In genomic region chr3:146583908-146584307, GRCm38 (mm10) we compare ENCODE assay signal across 17 mouse cellular contexts. TPM values are rescaled to one million over a fixed set of nuclear protein-coding genes. Genes with fewer than 3 reads are reported as not detected.
DNase-seq lines count a peak whose midpoint lies in the region; ATAC-seq and TF ChIP-seq lines count a peak whose summit lies in the region.
"Had no signal": no experiment of that assay in that cellular context is flagged by ENCODE, and none has a peak within 500 bp of the region (broad histone marks: within the 10 kb centered on the region; RNA-seq: fewer than 3 reads in every experiment).

No protein-coding gene starts in this region.

- no peaks in the 10 kb centered on the region for H3K4me1 ChIP-seq in heart, postnatal 0 days (ENCODE audit: control insufficient read depth, insufficient read depth)
- H3K4me1 ChIP-seq in heart, adult 2 months (ENCODE audit: control insufficient read depth, insufficient read depth, low read length) = no peaks in the 10 kb centered on the region; the same call in 1 of the 2 replicates
- H3K4me1 ChIP-seq in embryonic facial prominence, embryonic 15.5 days = no peaks in the 10 kb centered on the region
- H3K4me1 ChIP-seq in hindbrain, embryonic 10.5 days (replicated peaks) = no peaks in the 10 kb centered on the region
- H3K4me1 ChIP-seq: kidney, embryonic 15.5 days; lung, embryonic 15.5 days; midbrain, embryonic 15.5 days; neural tube, embryonic 15.5 days had no signal

- no peaks in the 10 kb centered on the region for H3K79me2 ChIP-seq in heart, adult 2 months (replicated peaks; ENCODE audit: control insufficient read depth, insufficient read depth, low read length)

- no peak for DNase-seq in heart, postnatal 0 days (ENCODE audit: low spot score)
- DNase-seq in heart, adult 2 months = no peak
- DNase-seq in T-cell, adult 2 months (ENCODE audit: low spot score) = peak; percentile 14
- DNase-seq in skeletal muscle tissue, adult 2 months (ENCODE audit: low read depth, low spot score) = peak; percentile 13
- no peak for DNase-seq in hindbrain, embryonic 10.5 days (ENCODE audit: low spot score)
- DNase-seq: gastrocnemius, postnatal 25 days; layer of hippocampus, postnatal 36 days; right cerebral cortex, postnatal 14 days had no signal

- no peak overlapping the region for H3K9ac ChIP-seq in heart, postnatal 0 days (replicated peaks; ENCODE audit: low read depth, low read length)
- H3K9ac ChIP-seq in heart, adult 2 months (ENCODE audit: low read depth, low read length) = no peak overlapping the region
- H3K9ac ChIP-seq in embryonic facial prominence, embryonic 15.5 days = no peak overlapping the region
- H3K9ac ChIP-seq: hindbrain, embryonic 14.5 days; kidney, embryonic 15.5 days; lung, embryonic 15.5 days; midbrain, embryonic 15.5 days; neural tube, embryonic 15.5 days had no signal

- WGBS in heart, postnatal 0 days = 38% methylated on average over 5 of the region's 5 CpGs
- 40% methylated on average over 5 of the region's 5 CpGs for WGBS in heart, adult 2 months
- 43% methylated on average over 5 of the region's 5 CpGs for WGBS in embryonic facial prominence, embryonic 15.5 days
- 73% methylated on average over 5 of the region's 5 CpGs for WGBS in hindbrain, embryonic 10.5 days

- no peak for TF ChIP-seq EP300 in heart, postnatal 0 days (IDR thresholded peaks at IDR 0.05; ENCODE audit: low read depth)
- no peak for TF ChIP-seq EP300 in heart, adult 2 months (IDR thresholded peaks at IDR 0.05; ENCODE audit: insufficient read depth, low read depth, low read length)

- no peak for TF ChIP-seq POLR2A in heart, adult 2 months (IDR thresholded peaks at IDR 0.05; ENCODE audit: insufficient read depth, low read depth, low read length)

- H3K27me3 ChIP-seq in heart, postnatal 0 days (ENCODE audit: control insufficient read depth, insufficient read depth, low read length) = no peaks in the 10 kb centered on the region
- no peaks in the 10 kb centered on the region for H3K27me3 ChIP-seq in heart, adult 2 months (ENCODE audit: control insufficient read depth, insufficient read depth, low read length)
- H3K27me3 ChIP-seq in embryonic facial prominence, embryonic 15.5 days = no peaks in the 10 kb centered on the region
- no peaks in the 10 kb centered on the region for H3K27me3 ChIP-seq in hindbrain, embryonic 10.5 days (ENCODE audit: insufficient read depth, poor library complexity, severe bottlenecking)
- H3K27me3 ChIP-seq: kidney, embryonic 15.5 days; lung, embryonic 15.5 days; midbrain, embryonic 15.5 days; neural tube, embryonic 15.5 days had no signal

- no peak for ATAC-seq in heart, postnatal 0 days (ENCODE audit: insufficient read depth, low read depth)
- ATAC-seq in embryonic facial prominence, embryonic 15.5 days (ENCODE audit: insufficient number of reproducible peaks, low FRiP score, low TSS enrichment, low read depth) = no peak
- no peak for ATAC-seq in inflammation-experienced regulatory T-cells, adult 6 months
- ATAC-seq: midbrain, embryonic 15.5 days had no signal

- no peak for TF ChIP-seq CTCF in heart, postnatal 0 days (IDR thresholded peaks at IDR 0.05; ENCODE audit: low read depth)
- no peak for TF ChIP-seq CTCF in heart, adult 2 months (IDR thresholded peaks at IDR 0.05)

- intact Hi-C loops in heart, adult 2 months (cut with DNase I) = no loop called here

- H3K9me3 ChIP-seq in heart, postnatal 0 days (replicated peaks; ENCODE audit: control insufficient read depth, low read length) = no peaks in the 10 kb centered on the region
- H3K9me3 ChIP-seq in embryonic facial prominence, embryonic 15.5 days (replicated peaks) = no peaks in the 10 kb centered on the region
- H3K9me3 ChIP-seq in hindbrain, embryonic 10.5 days = no peaks in the 10 kb centered on the region
- H3K9me3 ChIP-seq: kidney, embryonic 15.5 days; lung, embryonic 15.5 days; midbrain, embryonic 15.5 days; neural tube, embryonic 15.5 days had no signal

- H3K4me2 ChIP-seq in heart, postnatal 0 days (ENCODE audit: low read depth, low read length) = peak overlapping the region; percentile 44
- peak overlapping the region; percentile 19; the same call in 1 of the 2 replicates for H3K4me2 ChIP-seq in embryonic facial prominence, embryonic 15.5 days (replicated peaks)
- H3K4me2 ChIP-seq: hindbrain, embryonic 14.5 days; kidney, embryonic 15.5 days; lung, embryonic 15.5 days; midbrain, embryonic 15.5 days; neural tube, embryonic 15.5 days had no signal

- H3K4me3 ChIP-seq in heart, postnatal 0 days (ENCODE audit: low read depth, low read length) = 0 out of 2 replicates have a peak overlapping the region, but pooled peaks have one; percentile 7
- no peak overlapping the region for H3K4me3 ChIP-seq in heart, adult 2 months
- H3K4me3 ChIP-seq in embryonic facial prominence, embryonic 15.5 days (replicated peaks) = 0 out of 2 replicates have a peak overlapping the region, but pooled peaks have one; percentile 4
- no peak overlapping the region for H3K4me3 ChIP-seq in hindbrain, embryonic 10.5 days
- H3K4me3 ChIP-seq: kidney, embryonic 15.5 days; lung, embryonic 15.5 days; midbrain, embryonic 15.5 days; neural tube, embryonic 15.5 days had no signal

- H3K36me3 ChIP-seq in heart, postnatal 0 days (replicated peaks; ENCODE audit: control insufficient read depth, insufficient read depth, low read length) = no peaks in the 10 kb centered on the region
- no peaks in the 10 kb centered on the region for H3K36me3 ChIP-seq in heart, adult 2 months (ENCODE audit: control insufficient read depth, insufficient read depth, low read length)
- H3K36me3 ChIP-seq in embryonic facial prominence, embryonic 15.5 days = no peaks in the 10 kb centered on the region
- H3K36me3 ChIP-seq in hindbrain, embryonic 10.5 days = no peaks in the 10 kb centered on the region
- H3K36me3 ChIP-seq: kidney, embryonic 15.5 days; lung, embryonic 15.5 days; midbrain, embryonic 15.5 days; neural tube, embryonic 15.5 days had no signal

- H3K27ac ChIP-seq in heart, postnatal 0 days (ENCODE audit: low read depth) = no peak overlapping the region
- H3K27ac ChIP-seq in heart, adult 2 months = no peak overlapping the region
- H3K27ac ChIP-seq in embryonic facial prominence, embryonic 15.5 days (replicated peaks) = no peak overlapping the region; the same call in 1 of the 2 replicates
- H3K27ac ChIP-seq in hindbrain, embryonic 10.5 days = no peak overlapping the region
- H3K27ac ChIP-seq: hindbrain, embryonic 14.5 days; kidney, embryonic 15.5 days; lung, embryonic 15.5 days; midbrain, embryonic 15.5 days; neural tube, embryonic 15.5 days; stomach, postnatal 0 days had no signal

RNA-seq across cellular contexts. Expression of gene Uox, which starts 13.7 kb away (rescaled TPM):
- total RNA-seq in heart, postnatal 0 days (2014; rRNA removed; ENCODE audit: low replicate concordance) = 1.6 and 4.5 TPM in 2 replicates
- 0.05 and 0.10 TPM in 2 replicates for polyA plus RNA-seq in heart, postnatal 0 days (2015; fragmentation: Nextera tagmentation; extraction: Ambion mirVana)
- not detected for total RNA-seq in heart, adult 2 months (2021)
- 0.50 TPM in 1 of 2 replicates, not detected in the other for polyA plus RNA-seq in heart, adult 2 months (2012; rRNA removed)
- polyA plus RNA-seq in embryonic facial prominence, embryonic 15.5 days (2015; fragmentation: Nextera tagmentation; extraction: Ambion mirVana) = 1.2 and 1.9 TPM in 2 replicates
- polyA plus RNA-seq in inflammation-experienced regulatory T-cells, adult 6 months (2017; shearing (Covaris generic)) = under 1 TPM in 1 of 3 experiments, not detected in 2; 0.13 TPM
- not detected in 2 replicates for polyA plus RNA-seq in hindbrain, embryonic 10.5 days (2016; fragmentation: Nextera tagmentation; extraction: Ambion mirVana)
- total RNA-seq: ES-E14; gastrocnemius, postnatal 25 days had no signal
- polyA plus RNA-seq: hindbrain, embryonic 14.5 days; midbrain, embryonic 15.5 days; neural tube, embryonic 15.5 days had no signal

RNA-seq across cellular contexts. Expression of gene Dnase2b, which starts 31.5 kb away (rescaled TPM):
- not detected in 2 replicates for total RNA-seq in heart, postnatal 0 days (2014; rRNA removed; ENCODE audit: low replicate concordance)
- not detected in 2 replicates for polyA plus RNA-seq in heart, postnatal 0 days (2015; fragmentation: Nextera tagmentation; extraction: Ambion mirVana)
- not detected for total RNA-seq in heart, adult 2 months (2021)
- not detected in 2 replicates for polyA plus RNA-seq in heart, adult 2 months (2012; rRNA removed)
- polyA plus RNA-seq in embryonic facial prominence, embryonic 15.5 days (2015; fragmentation: Nextera tagmentation; extraction: Ambion mirVana) = 0.21 and 0.48 TPM in 2 replicates
- polyA plus RNA-seq in inflammation-experienced regulatory T-cells, adult 6 months (2017; shearing (Covaris generic)) = not detected
- polyA plus RNA-seq in hindbrain, embryonic 10.5 days (2016; fragmentation: Nextera tagmentation; extraction: Ambion mirVana) = not detected in 2 replicates
- total RNA-seq: ES-E14; gastrocnemius, postnatal 25 days; layer of hippocampus, postnatal 36 days had no signal
- polyA plus RNA-seq: hindbrain, embryonic 14.5 days; lung, embryonic 15.5 days; midbrain, embryonic 15.5 days; neural tube, embryonic 15.5 days; stomach, postnatal 0 days had no signal

Comparison
In these comparisons a context has a peak if more than half of its experiments do, and no peak if none do; other contexts are left out.
1. H3K4me3 ChIP-seq: peak in heart, postnatal 0 days (single experiment) and embryonic facial prominence, embryonic 15.5 days (single experiment); none in heart, adult 2 months (single experiment) and hindbrain, embryonic 10.5 days (single experiment).
2. DNase-seq: peak in T-cell, adult 2 months (single experiment) and skeletal muscle tissue, adult 2 months (single experiment); none in heart, postnatal 0 days (single experiment), heart, adult 2 months (0 of 2) and hindbrain, embryonic 10.5 days (single experiment).